Mouse (Mus musculus) ES-Bruce4 (cell line): ENCODE data around the gene Snrpf.

ENCODE experiments used
- CTCF ChIP-seq: IDR thresholded peaks from one replicate; pipeline ENCODE4 v1.8.1; 2011; ENCODE audit warnings: low read depth, low read length
- EP300 ChIP-seq: IDR thresholded peaks from 2 replicates; pipeline ENCODE4 v1.6.1; 2011; ENCODE audit warnings: low read depth, low read length; ENCODE audit not compliant: insufficient read depth

DNA sequence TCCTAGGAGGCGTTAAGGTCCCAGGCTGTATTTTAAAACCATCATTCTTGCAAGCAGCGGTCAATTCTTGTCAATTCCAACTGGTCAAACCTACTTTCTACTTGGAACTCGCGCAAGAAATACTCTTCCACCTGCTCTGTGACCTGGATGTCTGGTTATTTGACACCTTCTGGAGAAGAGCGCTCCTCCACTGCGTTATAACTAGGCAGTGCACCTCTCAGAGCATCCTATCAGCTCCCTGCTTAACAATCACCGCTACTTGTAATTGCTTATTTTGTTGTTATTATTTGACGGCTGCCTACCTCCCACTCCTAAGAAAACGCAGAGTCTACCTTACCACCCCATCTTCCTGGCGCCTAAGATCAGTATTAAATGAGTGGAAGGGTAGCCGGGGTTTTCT, 710 bp downstream of the Snrpf start:
- TF ChIP-seq CTCF (no peak), EP300 (no peak)
